Mouse (Mus musculus) subcutaneous adipose tissue, adult 2 months (tissue): ENCODE measurements around the gene Rpl5. TPM values are rescaled to one million over a fixed set of nuclear protein-coding genes. Genes with fewer than 3 reads are reported as not detected.

ENCODE experiments used
- polyA plus RNA-seq: library from polyadenylated mRNA; depleted of rRNA; stranded (reverse); fragments of >200 nt; gene quantifications from 2 replicates; pipeline ENCODE4 v1.2.3, GENCODE M21; 2012; ENCODE audit warnings: low replicate concordance; rRNA removed

Rpl5 gene
- 15.5 and 43.6 TPM in 2 replicates for polyA plus RNA-seq

DNA sequence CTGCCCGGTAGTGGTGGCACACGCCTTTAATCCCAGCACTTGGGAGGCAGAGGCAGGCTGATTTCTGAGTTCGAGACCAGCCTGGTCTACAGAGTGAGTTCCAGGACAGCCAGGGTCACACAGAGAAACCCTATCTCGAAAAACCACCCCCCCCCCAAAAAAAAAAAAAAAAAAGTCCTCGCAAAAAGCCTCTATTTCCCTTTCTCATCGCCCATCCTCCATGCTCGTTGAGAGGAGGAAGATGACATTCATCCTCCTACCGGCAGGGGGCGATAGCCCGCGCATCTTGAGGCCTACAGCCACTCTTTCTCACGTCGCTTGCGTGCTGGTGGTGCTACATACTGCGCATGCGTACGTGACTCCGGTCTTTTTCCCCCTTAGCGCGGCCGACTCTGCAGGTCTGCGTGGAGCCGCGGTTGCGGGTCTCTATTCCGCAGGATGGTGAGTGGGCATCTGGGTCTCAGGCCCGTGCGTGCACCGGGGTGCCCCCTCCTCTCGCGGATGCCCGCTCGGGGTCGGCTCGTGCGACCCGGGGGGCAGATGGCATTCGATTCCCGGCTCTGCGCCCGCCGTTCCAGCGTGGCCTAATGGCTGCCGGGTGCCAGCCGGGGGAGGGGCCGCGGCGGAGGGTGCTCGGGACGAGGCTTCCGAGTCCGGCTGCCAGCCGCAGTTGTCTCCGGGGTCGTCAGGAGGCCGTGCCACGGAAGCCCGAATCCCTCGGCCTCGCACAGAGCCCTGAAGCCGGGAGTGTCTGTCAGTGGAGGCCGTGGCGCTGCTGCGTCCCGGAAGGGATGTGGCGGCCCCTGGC is at the start of gene Rpl5:
Rpl5 (plus strand) TSS at position 297 of the 808 bp plus-strand sequence.

DNA sequence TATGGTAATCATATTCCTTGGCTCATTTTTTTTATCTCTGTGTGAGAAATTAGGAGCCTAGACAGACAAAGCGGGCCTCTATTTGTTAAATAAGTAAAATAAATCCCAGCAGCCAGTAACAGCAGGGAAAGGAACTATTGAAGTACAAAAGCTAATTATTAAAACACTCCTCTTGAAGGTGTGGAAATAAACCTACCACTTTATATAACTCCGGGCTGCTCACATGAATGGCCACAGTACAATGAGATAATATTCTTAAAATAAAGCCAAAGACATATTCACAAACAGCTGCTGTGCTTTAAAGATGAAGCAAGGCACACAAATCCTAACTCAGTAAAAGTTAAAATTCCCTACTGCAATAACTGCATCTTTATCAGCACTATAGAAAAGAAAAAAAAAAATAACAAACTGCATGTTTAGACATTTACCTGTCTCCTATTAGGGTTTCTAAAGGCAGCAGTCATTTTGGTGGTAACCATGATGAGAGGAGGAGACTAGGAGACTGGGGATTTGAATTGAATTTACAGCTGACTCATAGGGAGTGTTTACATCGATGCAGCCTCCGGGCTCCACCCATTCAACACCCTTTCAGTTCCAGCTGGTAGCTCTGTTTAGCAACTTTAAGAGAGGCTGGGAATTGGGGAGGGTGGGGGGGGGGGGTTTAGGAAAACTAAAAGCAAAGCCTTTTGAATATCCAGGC is 25.6 kb upstream of the Rpl5 start, which contains the start of gene Evi5:
Evi5 (minus strand) TSS at position 547 of the 700 bp plus-strand sequence.

Other genes starting within 250 kb of the Rpl5 start
- gene Gfi1, start 174.5 kb upstream of the Rpl5 start, polyA plus RNA-seq, result 0.27 and 0.94 TPM in 2 replicates
- not detected in 2 replicates for gene Ube2d2b, start 70.4 kb upstream of the Rpl5 start, polyA plus RNA-seq
- gene Evi5, start 25.4 kb upstream of the Rpl5 start, polyA plus RNA-seq, result 14.8 and 23.2 TPM in 2 replicates
- 3.7 and 7.1 TPM in 2 replicates for gene Fam69a, start 86.6 kb downstream of the Rpl5 start, polyA plus RNA-seq
- gene Mtf2, start 165.2 kb downstream of the Rpl5 start, polyA plus RNA-seq, result 5.9 and 15.5 TPM in 2 replicates
- 115 and 186 TPM in 2 replicates for gene Tmed5, start 232.1 kb downstream of the Rpl5 start, polyA plus RNA-seq
- gene Ccdc18, start 232.4 kb downstream of the Rpl5 start, polyA plus RNA-seq, result 0.08 TPM in 1 of 2 replicates, not detected in the other